Mouse (Mus musculus) heart, postnatal 0 days (tissue): Measurements from ENCODE around the gene Wdr34.

Experiments used
- CTCF ChIP-seq: IDR thresholded peaks from 2 replicates; pipeline ENCODE4 v1.5.1; 2016; ENCODE audit warnings: antibody characterized with exemption, control low read depth, low read depth
- EP300 ChIP-seq: IDR thresholded peaks from 2 replicates; pipeline ENCODE4 v1.6.1; 2016; ENCODE audit warnings: antibody characterized with exemption, low read depth

DNA sequence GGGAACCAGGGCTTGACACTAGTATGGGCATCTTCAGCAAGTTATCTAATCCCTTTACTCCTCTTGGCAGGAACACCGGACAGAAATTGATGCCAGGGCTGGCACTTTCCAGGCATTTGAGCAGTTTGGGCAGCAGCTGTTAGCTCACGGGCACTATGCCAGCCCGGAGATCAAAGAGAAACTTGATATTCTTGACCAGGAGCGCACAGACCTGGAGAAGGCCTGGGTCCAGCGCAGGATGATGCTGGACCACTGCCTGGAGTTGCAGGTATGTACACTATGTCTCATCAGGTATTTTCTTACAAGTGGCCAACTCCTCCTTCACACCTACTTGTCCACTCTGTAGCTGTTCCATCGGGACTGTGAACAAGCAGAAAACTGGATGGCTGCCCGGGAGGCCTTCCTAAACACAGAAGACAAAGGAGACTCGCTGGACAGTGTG, 37.8 kb downstream of the Wdr34 start:
- TF ChIP-seq CTCF = no peak
- no peak for TF ChIP-seq EP300
